ENCODE assay signal across 8 mouse cellular contexts in genomic region chr2:38591751-38592459, GRCm38 (mm10). TPM values are rescaled to one million over a fixed set of nuclear protein-coding genes. Genes with fewer than 3 reads are reported as not detected.
DNase-seq lines count a peak whose midpoint lies in the region; ATAC-seq lines count a peak whose summit lies in the region.

No protein-coding gene starts in this region.

- ATAC-seq in megakaryocyte, adult 5-6 weeks (ENCODE audit: poor library complexity, severe bottlenecking) = peak; percentile 57; the same call in 1 of the 2 replicates

- intact Hi-C loops in heart, postnatal 25 days (cut with DNase I) = loop anchor here (1.0 kb wide), 1 partner anchor 162 kb away; no protein-coding TSS in a partner anchor
- intact Hi-C loops in gastrocnemius, postnatal 14 days (cut with DNase I; ENCODE audit: low total_unique reads) = loop anchor here (5.0 kb wide), 1 partner anchor 160 kb away; no protein-coding TSS in a partner anchor

- peak; percentile 28 for DNase-seq in heart, postnatal 4 days
- no peak for DNase-seq in heart, postnatal 25 days (ENCODE audit: low spot score)
- peak; percentile 58 for DNase-seq in 416B (ENCODE audit: low read depth)
- DNase-seq in NIH3T3 (ENCODE audit: low read depth) = peak; percentile 66
- DNase-seq in fibroblast of lung, adult 2 months (ENCODE audit: low read depth) = peak; percentile 23
- no peak for DNase-seq in testis, postnatal 10 days (ENCODE audit: low spot score)
- no peak for DNase-seq in gastrocnemius, postnatal 14 days

RNA-seq across cellular contexts. Expression of gene Psmb7, which starts 52.0 kb away (rescaled TPM):
- 100 to 1,000 TPM; 252 to 254 TPM for total RNA-seq in heart, postnatal 4 days (2021)
- 100 to 1,000 TPM; 250 to 253 TPM for total RNA-seq in heart, postnatal 25 days (2021)
- total RNA-seq in megakaryocyte, adult 5-6 weeks (2015) = 193 and 197 TPM in 2 replicates
- total RNA-seq in megakaryocyte, adult 5-6 weeks (2017) = 237 and 268 TPM in 2 replicates
- 100 to 1,000 TPM; 280 to 288 TPM for total RNA-seq in gastrocnemius, postnatal 14 days (2021)

Comparison
In these comparisons a context has a peak if more than half of its experiments do, and no peak if none do; other contexts are left out.
1. DNase-seq: peak in heart, postnatal 4 days (single experiment), 416B (single experiment), NIH3T3 (single experiment) and fibroblast of lung, adult 2 months (single experiment); none in heart, postnatal 25 days (single experiment), testis, postnatal 10 days (single experiment) and gastrocnemius, postnatal 14 days (single experiment).